Mouse (Mus musculus) spleen, postnatal 14 days (tissue): Measurements from ENCODE around the gene Camk1.
"Not testable (repeated sequence)": the region's sequence is repeated elsewhere in the genome, so short reads cannot be mapped to it uniquely, and the experiment has no call there.

ENCODE experiments used
- DNase-seq, 2 experiments: peaks; one replicate each; pipeline ENCODE4 v3.0.0; 2021 to 2022; ENCODE audit warnings: low spot score in 2 of 2

The Camk1 gene

DNA sequence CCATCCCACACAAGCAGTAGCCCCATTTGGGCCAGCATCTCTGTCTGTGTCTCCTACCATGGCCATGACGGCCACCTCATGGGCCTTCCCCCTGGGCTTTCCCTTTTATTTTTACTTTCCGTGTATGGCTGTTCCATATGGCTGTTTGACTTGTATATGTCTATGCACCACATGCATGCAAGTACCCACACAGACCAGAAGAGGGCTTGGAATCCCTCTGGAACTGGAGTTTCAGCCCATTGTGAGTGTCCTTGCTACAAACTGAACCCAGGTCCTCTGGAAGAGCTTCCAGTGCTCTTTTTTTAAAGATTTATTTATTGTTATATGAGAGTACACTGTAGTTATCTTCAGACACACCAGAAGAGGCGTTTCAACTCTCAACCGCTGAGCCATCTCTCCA is 17.7 kb upstream of the Camk1 start:
- no peak for DNase-seq

- no peak for DNase-seq
These were observed 9.9 kb upstream of the Camk1 start for GRCm38 (mm10) chr6:113353696-113354095.

- no peak for DNase-seq
These were observed 9.0 kb upstream of the Camk1 start for GRCm38 (mm10) chr6:113352820-113353219.

- DNase-seq: no peak
These were observed 7.9 kb upstream of the Camk1 start for GRCm38 (mm10) chr6:113351653-113352052.

- no peak for DNase-seq
These were observed 7.4 kb upstream of the Camk1 start for GRCm38 (mm10) chr6:113351161-113351560.

DNA sequence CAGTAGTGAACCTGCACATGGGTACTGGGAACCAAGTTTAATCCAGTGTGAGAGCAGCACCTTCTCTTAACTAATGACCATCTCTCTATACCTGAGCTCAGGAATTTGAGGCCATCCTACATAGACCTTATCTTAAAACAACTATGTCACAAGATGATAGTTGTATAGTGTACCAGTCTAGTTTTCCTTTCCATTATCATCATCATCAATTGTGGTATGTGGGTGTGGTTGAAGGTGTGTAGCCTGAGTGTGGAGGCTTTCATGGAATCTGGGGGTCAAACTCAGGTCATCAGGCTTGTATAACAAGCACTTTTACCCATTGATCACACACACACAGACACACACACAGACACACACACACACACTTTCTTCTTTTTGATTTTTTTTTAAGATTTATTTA is 6.8 kb upstream of the Camk1 start:
- no peak for DNase-seq

DNA sequence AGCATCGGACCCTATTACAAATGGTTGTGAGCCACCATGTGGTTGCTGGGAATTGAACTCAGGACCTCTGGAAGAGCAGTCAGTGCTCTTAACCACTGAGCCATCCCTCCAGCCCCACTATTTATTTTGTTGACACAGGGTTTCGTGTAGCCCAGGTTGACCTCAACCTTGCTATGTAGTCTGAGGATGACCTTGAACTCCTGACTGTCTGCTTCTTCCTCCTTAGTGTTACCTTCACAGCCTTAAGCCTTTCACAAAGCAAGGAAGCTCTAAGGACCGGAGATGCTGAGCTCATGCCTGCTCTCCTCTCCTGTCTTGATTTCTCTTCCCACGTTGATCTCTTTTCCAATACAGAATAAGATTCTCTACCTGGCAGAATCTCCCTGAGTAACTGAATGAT is 3.1 kb upstream of the Camk1 start:
- no peak for DNase-seq

DNA sequence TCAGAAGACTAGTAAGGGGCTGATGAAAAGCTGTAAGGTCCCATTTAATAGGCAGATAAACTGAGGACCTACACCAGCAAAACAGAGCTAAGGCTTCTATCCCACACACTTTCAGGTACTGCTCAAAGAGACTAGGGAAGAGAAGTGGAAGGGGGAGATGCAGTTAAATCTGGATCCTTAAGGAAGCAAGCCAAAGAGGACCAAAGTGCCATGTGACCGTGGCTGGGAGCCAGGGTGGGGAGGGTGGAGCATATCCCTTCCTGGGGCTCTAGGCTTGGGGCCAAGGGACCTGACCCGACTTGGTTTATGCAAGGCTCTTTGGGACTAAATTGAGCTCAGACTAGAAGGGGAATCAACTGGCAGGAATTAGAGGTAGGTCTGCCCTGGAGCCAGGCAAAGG is 537 bp upstream of the Camk1 start:
- no peak for DNase-seq

DNA sequence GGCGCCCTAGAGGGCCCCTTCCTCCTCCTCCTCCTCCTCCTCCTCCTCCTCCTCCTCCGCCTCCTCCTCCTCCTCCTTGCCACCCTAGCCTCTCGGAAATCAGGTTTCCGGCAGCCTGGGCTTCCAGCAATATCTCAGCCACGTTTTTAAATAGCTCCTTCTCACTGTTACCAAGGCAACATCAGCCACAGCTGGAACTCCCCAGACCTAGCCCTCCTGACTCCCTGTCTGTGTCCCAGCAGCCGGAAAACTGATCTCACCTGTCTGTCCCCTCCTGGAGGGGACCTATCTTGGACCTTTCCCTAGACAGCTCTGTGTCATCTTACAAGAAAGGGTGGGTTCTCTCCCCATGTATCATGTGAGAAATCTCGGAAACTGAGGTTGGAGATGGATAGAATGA is 1.5 kb downstream of the Camk1 start:
- no peak for DNase-seq

- no peak for DNase-seq
These were observed 2.2 kb downstream of the Camk1 start for GRCm38 (mm10) chr6:113341574-113341973.

GRCm38 (mm10) chr6:113336852-113337620 is 6.7 kb downstream of the Camk1 start:
- no peak for DNase-seq

DNA sequence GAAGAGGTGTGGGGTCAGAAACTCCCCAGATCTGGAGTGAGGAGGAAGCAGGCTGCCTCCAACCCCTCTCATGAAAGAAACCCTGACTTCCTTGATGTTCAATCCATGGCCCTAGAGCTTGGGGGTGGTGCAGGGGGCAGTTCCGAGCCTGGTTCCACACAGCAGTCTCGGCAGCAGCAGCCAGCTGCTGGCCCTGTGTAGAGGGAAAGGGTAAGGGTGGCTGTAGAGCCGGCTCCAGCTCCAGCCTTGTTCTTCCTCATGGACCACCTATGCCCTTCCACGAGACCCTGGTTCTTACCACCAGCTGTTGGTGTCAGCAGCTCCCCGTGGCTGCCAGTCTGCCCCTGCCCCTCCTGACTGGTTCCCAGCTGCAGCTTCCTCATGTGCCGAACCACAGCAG is 9.6 kb downstream of the Camk1 start:
- DNase-seq: no peak

- no peak for DNase-seq
These were observed 10.4 kb downstream of the Camk1 start for GRCm38 (mm10) chr6:113333137-113333950.

- not testable (repeated sequence) for DNase-seq
These were observed 11.1 kb downstream of the Camk1 start for GRCm38 (mm10) chr6:113332734-113333133.

DNA sequence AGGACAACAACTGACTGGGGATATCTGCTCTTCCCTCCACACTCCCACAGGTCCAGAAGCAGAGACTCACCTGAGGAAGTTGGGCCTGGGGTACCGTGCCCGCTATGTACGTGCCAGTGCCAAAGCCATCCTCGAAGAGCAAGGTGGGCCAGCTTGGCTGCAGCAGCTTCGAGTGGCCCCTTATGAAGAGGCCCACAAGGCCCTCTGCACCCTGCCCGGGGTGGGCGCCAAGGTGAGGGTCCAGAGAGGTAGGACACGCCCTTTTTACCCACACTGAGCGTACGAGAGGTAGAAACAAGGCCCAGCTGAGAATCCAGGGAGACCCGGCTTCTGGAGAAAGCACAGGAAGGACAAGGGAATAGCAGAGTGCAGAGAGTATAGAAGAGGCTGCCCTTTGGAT is 12.1 kb downstream of the Camk1 start:
- DNase-seq: no peak

DNA sequence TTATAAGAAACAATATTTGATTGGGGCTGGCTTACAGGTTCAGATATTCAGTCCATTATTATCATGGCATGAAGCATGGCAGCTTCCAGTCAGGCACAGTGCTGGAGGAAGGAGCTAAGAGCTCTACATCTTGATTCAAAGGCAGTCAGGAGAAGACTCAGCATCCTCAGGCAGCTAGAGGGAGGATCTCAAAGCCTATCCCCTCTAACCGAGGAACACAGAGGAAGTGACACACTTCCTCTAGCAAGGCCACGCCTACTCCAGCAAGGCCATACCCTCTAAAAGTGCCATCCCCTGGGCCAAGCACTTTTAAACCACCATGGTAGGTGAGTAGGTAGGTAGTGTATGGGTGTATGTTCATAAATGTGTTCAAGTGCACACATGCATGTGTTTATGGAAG is 13.2 kb downstream of the Camk1 start:
- DNase-seq: no peak

GRCm38 (mm10) chr6:113329396-113329795 is 14.4 kb downstream of the Camk1 start:
- no peak for DNase-seq

DNA sequence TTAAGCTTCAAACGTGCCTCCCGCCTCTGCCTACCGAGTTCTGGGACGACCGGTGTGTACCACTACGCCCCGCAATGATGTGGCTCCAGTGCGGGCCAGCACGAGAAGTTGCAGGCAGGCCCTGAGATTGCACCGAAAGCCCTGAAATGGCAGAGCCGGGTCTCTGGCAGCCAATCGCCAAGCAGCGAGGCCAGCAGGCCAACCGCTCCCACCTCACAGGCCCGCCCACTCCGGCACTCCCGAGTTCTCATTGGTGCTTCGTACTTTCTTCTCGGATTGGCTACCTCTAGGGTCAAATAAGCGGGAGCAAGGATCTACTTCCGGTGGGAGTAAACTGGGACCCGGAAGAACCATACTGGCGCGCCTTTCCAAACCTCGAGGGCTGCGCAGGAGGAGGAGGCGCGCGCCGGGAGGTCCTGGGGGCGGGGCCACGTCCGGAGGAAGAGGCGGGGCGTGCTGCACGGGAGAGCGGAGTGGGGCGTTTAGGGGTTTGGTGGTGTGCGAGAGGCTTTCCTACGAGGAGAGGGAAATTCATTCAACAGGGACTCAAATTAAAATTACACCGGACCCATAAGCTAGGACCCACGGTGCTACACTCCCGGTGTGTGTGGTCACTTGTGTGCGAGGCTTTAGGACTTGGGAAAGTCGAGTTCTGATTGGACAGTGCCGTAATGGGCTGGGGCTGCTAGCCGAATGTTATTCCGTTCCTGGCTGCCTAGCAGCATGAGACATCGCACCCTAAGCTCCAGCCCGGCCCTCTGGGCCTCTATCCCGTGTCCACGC is 17.1 kb downstream of the Camk1 start, which contains the start of gene Ogg1:
Ogg1 (plus strand) TSS at position 440 of the 783 bp plus-strand sequence.
- peak; percentile 91 to 93 for DNase-seq

DNA sequence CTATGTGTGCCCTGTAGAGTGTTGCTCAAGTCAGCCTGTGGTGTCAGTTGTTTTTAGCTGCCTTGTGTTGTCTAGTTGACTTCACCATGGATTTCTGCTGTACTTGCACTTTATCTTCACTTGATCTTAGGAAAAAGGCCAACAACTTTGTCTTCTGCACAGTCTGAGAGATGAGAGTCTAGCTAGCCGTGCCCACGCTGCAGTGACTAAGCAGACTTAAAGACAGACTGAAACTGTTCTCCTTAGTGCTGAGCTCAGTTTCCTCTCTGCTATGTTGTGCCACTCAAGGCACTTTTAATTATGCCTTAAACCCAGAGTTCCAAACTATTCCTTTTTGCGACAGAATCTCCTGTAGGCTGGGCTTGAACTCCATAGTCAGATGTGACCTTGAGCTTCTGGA is 27.8 kb downstream of the Camk1 start:
- no peak for DNase-seq

- peak in 1 of 2 experiments; percentile 32 for DNase-seq
These were observed 35.6 kb downstream of the Camk1 start for GRCm38 (mm10) chr6:113308141-113308540.

DNA sequence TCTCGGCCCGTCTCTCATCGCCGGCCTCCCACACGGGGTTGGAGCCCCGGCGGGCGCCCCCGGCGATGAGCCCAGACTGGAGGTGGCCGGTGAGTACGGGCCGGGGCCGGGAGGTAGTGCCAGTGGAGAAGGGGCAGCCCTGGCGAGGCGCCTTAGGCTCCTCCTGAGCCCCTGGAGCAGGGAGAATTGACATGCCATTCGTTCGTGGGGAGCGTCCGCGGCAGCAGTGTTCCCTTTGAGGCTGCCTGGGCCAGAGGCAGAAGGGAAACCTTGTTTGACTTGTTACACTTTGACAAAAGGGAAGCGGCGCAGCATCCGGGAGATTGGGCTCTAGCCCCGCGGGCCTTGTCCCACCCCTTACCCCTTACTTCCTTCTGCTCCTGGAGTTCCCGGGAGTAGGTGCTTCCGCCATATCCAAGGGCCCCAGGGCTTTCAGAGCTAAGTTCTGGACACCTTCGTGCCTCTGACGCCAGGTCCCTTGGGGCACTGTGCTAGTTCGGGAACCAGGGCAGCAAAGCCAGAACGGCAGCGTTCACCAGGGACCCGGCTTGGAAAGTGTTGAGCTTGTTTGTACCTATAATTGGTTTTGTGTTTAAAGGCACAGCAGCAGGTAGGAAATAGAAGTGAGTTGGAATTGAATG is 36.2 kb downstream of the Camk1 start:
- peak in 1 of 2 experiments; percentile 39 for DNase-seq

GRCm38 (mm10) chr6:113306986-113307349 is 36.8 kb downstream of the Camk1 start, which contains the start of gene Brpf1:
Brpf1 (plus strand) TSS chr6:113307137.
- no peak for DNase-seq
